Mouse (Mus musculus): ENCODE results near the gene Prl3c1. TPM values are rescaled to one million over a fixed set of nuclear protein-coding genes. Genes with fewer than 3 reads are reported as not detected.
"Not testable (repeated sequence)": the region's sequence is repeated elsewhere in the genome, so short reads cannot be mapped to it uniquely, and the experiment has no call there.

The Prl3c1 gene
- polyA plus RNA-seq (2015; fragmentation: Nextera tagmentation; extraction: Ambion mirVana): not detected in 2 replicates

DNA sequence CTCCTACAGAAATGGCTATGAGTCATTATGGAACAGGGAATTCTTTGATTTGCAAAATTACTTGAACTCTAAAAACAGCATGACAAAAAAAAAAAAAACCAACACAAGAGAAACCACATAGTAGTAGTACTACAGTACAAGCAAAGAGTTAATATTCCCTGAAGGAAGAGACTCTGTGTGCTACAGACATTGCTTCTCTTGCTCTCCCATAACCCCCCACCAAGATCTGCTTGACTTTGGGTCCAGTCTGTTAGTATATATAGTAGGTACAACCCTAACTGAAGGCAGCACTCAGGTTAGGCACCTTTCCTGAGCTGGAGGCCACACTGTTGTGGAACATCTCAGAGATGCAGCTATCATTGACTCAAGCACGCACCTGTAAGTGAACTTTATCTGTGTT lies at the start of gene Prl3c1:
TSS of gene Prl3c1 (plus strand) at position 301 of the 400 bp plus-strand sequence.
- Histone ChIP-seq H3K9ac (no peak within 1 kb of the TSS), H3K27me3 (replicated peaks) (no peaks in the 10 kb centered on the region), H3K4me1 (replicated peaks) (no peaks in the 10 kb centered on the region), H3K27ac (no peak within 1 kb of the TSS), H3K36me3 (no peaks in the 10 kb centered on the region), H3K4me3 (replicated peaks) (no peak within 1 kb of the TSS), H3K4me2 (replicated peaks) (no peak within 1 kb of the TSS), H3K9me3 (no peaks in the 10 kb centered on the region)
- ATAC-seq: no peak
- WGBS: 79% methylated on average over 1 of the region's 1 CpGs

GRCm38 (mm10) chr13:27148264-27148663 lies 48.2 kb upstream of the Prl3c1 start:
- Histone ChIP-seq H3K9ac (no peak overlapping the region), H3K4me3 (replicated peaks) (no peak overlapping the region), H3K36me3 (no peaks in the 10 kb centered on the region), H3K4me1 (replicated peaks) (no peaks in the 10 kb centered on the region), H3K27ac (no peak overlapping the region), H3K4me2 (replicated peaks) (no peak overlapping the region), H3K9me3 (no peaks in the 10 kb centered on the region), H3K27me3 (replicated peaks) (no peaks in the 10 kb centered on the region)
- no peak for ATAC-seq
- 71% methylated on average over 1 of the region's 1 CpGs for WGBS

DNA sequence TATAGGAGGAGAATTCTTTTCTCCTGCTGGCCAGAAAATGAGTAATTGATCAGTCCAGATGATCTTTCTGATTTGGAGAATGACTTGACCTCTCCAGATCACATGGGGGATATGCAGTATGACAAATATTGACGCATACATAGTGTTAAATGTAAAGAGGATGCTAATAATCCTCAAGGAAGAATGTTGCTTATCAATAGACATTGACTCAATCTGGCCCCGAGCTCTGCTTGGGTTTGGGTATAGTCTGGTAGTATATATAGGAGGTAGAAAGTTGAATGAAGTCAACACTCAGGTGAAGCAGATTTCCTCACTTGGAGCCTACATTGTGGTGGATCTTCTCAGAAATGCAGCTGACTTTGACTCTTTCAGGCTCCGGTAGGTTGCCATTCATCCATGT lies 40.0 kb upstream of the Prl3c1 start, which contains the start of gene Prl3d3:
TSS of gene Prl3d3 (plus strand) at position 301 of the 400 bp plus-strand sequence.
- not testable (repeated sequence) for H3K9ac ChIP-seq; H3K36me3 ChIP-seq; H3K27me3 ChIP-seq (replicated peaks); H3K4me1 ChIP-seq (replicated peaks); H3K9me3 ChIP-seq; H3K4me2 ChIP-seq (replicated peaks); ATAC-seq; H3K27ac ChIP-seq; H3K4me3 ChIP-seq (replicated peaks)
- WGBS: 97% methylated on average over 3 of the region's 3 CpGs

GRCm38 (mm10) chr13:27241547-27241946 lies 45.1 kb downstream of the Prl3c1 start, which contains the start of gene Prl3b1:
Gene Prl3b1 (plus strand): TSS chr13:27241847.
- H3K27ac ChIP-seq: no peak within 1 kb of the TSS
- no peaks in the 10 kb centered on the region for H3K36me3 ChIP-seq
- no peak within 1 kb of the TSS for H3K4me3 ChIP-seq (replicated peaks)
- ATAC-seq: no peak
- H3K9me3 ChIP-seq: no peaks in the 10 kb centered on the region
- 89% methylated on average over 1 of the region's 1 CpGs for WGBS
- no peaks in the 10 kb centered on the region for H3K4me1 ChIP-seq (replicated peaks)
- no peak within 1 kb of the TSS for H3K9ac ChIP-seq
- no peaks in the 10 kb centered on the region for H3K27me3 ChIP-seq (replicated peaks)
- H3K4me2 ChIP-seq (replicated peaks): no peak within 1 kb of the TSS

Other genes with a start within 250 kb of the Prl3c1 start
- not detected in 2 replicates for gene Prl, start 139.1 kb upstream of the Prl3c1 start, polyA plus RNA-seq (2015; fragmentation: Nextera tagmentation; extraction: Ambion mirVana)
- gene Prl3d1, start 102.5 kb upstream of the Prl3c1 start, polyA plus RNA-seq (2015; fragmentation: Nextera tagmentation; extraction: Ambion mirVana): not detected in 2 replicates
- gene Prl3d2, start 75.0 kb upstream of the Prl3c1 start, polyA plus RNA-seq (2015; fragmentation: Nextera tagmentation; extraction: Ambion mirVana): not detected in 2 replicates
- not detected in 2 replicates for gene Prl3d3, start 39.9 kb upstream of the Prl3c1 start, polyA plus RNA-seq (2015; fragmentation: Nextera tagmentation; extraction: Ambion mirVana)
- gene Prl3b1, start 45.2 kb downstream of the Prl3c1 start, polyA plus RNA-seq (2015; fragmentation: Nextera tagmentation; extraction: Ambion mirVana): not detected in 2 replicates
- not detected in 2 replicates for gene Prl3a1, start 62.8 kb downstream of the Prl3c1 start, polyA plus RNA-seq (2015; fragmentation: Nextera tagmentation; extraction: Ambion mirVana)
- gene Prl6a1, start 116.0 kb downstream of the Prl3c1 start, polyA plus RNA-seq (2015; fragmentation: Nextera tagmentation; extraction: Ambion mirVana): 0.20 and 0.28 TPM in 2 replicates
- gene Prl8a2, start 149.0 kb downstream of the Prl3c1 start, polyA plus RNA-seq (2015; fragmentation: Nextera tagmentation; extraction: Ambion mirVana): not detected in 2 replicates
- gene Prl2b1, start 194.2 kb downstream of the Prl3c1 start, polyA plus RNA-seq (2015; fragmentation: Nextera tagmentation; extraction: Ambion mirVana): not detected in 2 replicates
- not detected in 2 replicates for gene Prl8a6, start 242.0 kb downstream of the Prl3c1 start, polyA plus RNA-seq (2015; fragmentation: Nextera tagmentation; extraction: Ambion mirVana)

Data from intestine, embryonic 15.5 days (tissue).